Mouse (Mus musculus) stomach, postnatal 0 days (tissue): ENCODE measurements around the gene Fam118b. TPM values are rescaled to one million over a fixed set of nuclear protein-coding genes. Genes with fewer than 3 reads are reported as not detected.
A peak's percentile ranks its signal among the peaks of the same experiment; 100 is the strongest.

ENCODE experiments used
- ATAC-seq: fragments of 200-750 bp; cut with Nextera tagmentation; 2 replicates; pipeline ENCODE4 v1.8.0; 2017; ENCODE audit not compliant: low FRiP score, low TSS enrichment
- DNase-seq: peaks from one replicate; pipeline ENCODE4 v3.0.0-alpha.2; 2016; ENCODE audit warnings: low spot score
- H3K27ac ChIP-seq: fragments of 300-500 bp; sonication (generic); replicated peaks from 2 replicates; pipeline ENCODE4 v1.5.1; 2014; ENCODE audit warnings: mild to moderate bottlenecking, control low read depth
- H3K27me3 ChIP-seq: fragments of 300-500 bp; sonication (generic); 2 replicates; pipeline ENCODE4 v1.6.1; 2014; ENCODE audit warnings: low read length; ENCODE audit not compliant: control insufficient read depth, insufficient read depth
- H3K36me3 ChIP-seq: fragments of 300-500 bp; sonication (generic); 2 replicates; pipeline ENCODE4 v1.6.1; 2014; ENCODE audit warnings: low read length, mixed read lengths; ENCODE audit not compliant: control insufficient read depth, insufficient read depth
- H3K4me1 ChIP-seq: fragments of 300-500 bp; sonication (generic); replicated peaks from 2 replicates; pipeline ENCODE4 v1.6.1; 2014; ENCODE audit warnings: antibody characterized with exemption; ENCODE audit not compliant: control insufficient read depth, insufficient read depth
- H3K4me2 ChIP-seq: fragments of 300-500 bp; sonication (generic); replicated peaks from 2 replicates; pipeline ENCODE4 v1.6.1; 2014; ENCODE audit warnings: low read depth, mild to moderate bottlenecking, control low read depth, moderate library complexity
- H3K4me3 ChIP-seq: fragments of 300-500 bp; sonication (generic); 2 replicates; pipeline ENCODE4 v1.5.1; 2014; ENCODE audit warnings: low read depth, low read length, control low read depth
- H3K9ac ChIP-seq: fragments of 300-500 bp; sonication (generic); 2 replicates; pipeline ENCODE4 v1.6.1; 2014; ENCODE audit warnings: mild to moderate bottlenecking, low read length, control low read depth, mixed read lengths
- H3K9me3 ChIP-seq: fragments of 300-500 bp; sonication (generic); 2 replicates; pipeline ENCODE4 v1.6.1; 2016; ENCODE audit warnings: low read length; ENCODE audit not compliant: control insufficient read depth
- CTCF ChIP-seq: IDR thresholded peaks from 2 replicates; pipeline ENCODE4 v1.5.1; 2016; ENCODE audit warnings: antibody characterized with exemption, low read depth, mild to moderate bottlenecking, moderate library complexity
- EP300 ChIP-seq: optimal IDR thresholded peaks from 2 replicates; pipeline ENCODE3; 2016; ENCODE audit warnings: antibody characterized with exemption
- WGBS: fragments of 180-500 bp; shearing (Covaris S2); extraction: QIAGEN DNeasy Blood & Tissue Kit; methylation state at CpG from one replicate; pipeline ENCODE4 v1.1.7; 2014; 5-methylcytosine and 5-hydroxymethylcytosine counted together
- polyA plus RNA-seq: library from polyadenylated mRNA; unstranded; fragments of >200 nt; fragmentation: Nextera tagmentation; extraction: Ambion mirVana; gene quantifications from 2 replicates; pipeline ENCODE4 v1.2.1, GENCODE M21; 2015

The Fam118b gene
- polyA plus RNA-seq, 1 experiment from 2014 or later: 24.0 TPM

DNA sequence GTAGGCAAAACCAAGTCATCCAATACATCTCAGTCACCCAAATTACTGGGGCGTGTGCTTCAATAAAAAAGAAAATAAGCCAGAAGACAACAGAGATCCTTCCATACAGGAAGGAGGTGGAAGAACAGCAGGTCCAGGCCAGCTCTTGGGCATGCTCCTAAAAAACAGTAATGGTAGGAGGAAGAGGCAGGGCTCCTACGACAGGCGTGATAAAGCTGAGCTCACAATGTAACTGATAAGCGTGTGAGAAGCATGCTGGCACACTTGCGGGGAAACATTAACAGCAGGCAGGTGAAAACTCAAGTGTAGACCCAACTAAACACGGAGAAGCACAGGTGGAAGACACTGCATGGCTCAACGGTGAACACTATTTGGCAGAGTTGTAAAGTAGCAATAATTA, 10.2 kb downstream of the Fam118b start:
- Histone ChIP-seq H3K9ac (no peak overlapping the region), H3K27me3 (no peaks in the 10 kb centered on the region), H3K4me2 (no peak overlapping the region), H3K36me3 (no peaks in the 10 kb centered on the region), H3K4me3 (no peak overlapping the region), H3K4me1 (no peaks in the 10 kb centered on the region), H3K27ac (no peak overlapping the region), H3K9me3 (no peaks in the 10 kb centered on the region)
- 64% methylated on average over 7 of the region's 7 CpGs for WGBS
- no peak for TF ChIP-seq CTCF
- peak; percentile 57 for ATAC-seq
- no peak for DNase-seq

DNA sequence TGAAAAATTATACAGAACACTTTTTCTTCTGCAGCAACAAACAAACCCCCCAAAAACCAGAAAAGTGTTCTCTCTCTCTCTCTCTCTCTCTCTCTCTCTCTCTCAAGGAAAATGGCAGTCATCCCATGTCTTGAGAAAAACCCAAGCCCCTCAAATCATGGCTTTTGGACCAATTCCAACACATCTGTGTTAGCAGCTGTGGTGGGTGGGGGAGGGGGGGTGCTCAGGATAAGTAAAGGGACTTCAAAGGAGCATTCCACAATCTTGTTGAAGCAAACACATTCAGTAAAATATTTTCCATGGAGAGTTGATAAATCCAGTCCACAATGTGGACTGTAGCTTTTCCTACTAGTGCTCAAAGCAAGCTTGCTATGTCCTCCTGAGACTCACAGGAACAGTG, 18.1 kb downstream of the Fam118b start:
- Histone ChIP-seq H3K27me3 (no peaks in the 10 kb centered on the region), H3K9ac (no peak overlapping the region), H3K27ac (no peak overlapping the region), H3K4me2 (no peak overlapping the region), H3K4me3 (no peak overlapping the region), H3K4me1 (no peaks in the 10 kb centered on the region), H3K9me3 (no peaks in the 10 kb centered on the region), H3K36me3 (no peaks in the 10 kb centered on the region)
- no peak for DNase-seq
- no peak for ATAC-seq
- TF ChIP-seq EP300: no peak
- no peak for TF ChIP-seq CTCF

- Histone ChIP-seq H3K4me3 (no peak overlapping the region), H3K9me3 (no peaks in the 10 kb centered on the region), H3K4me2 (no peak overlapping the region), H3K27me3 (no peaks in the 10 kb centered on the region), H3K27ac (peak overlapping the region; percentile 45; the same call in 1 of the 2 replicates), H3K9ac (no peak overlapping the region), H3K4me1 (no peaks in the 10 kb centered on the region), H3K36me3 (no peaks in the 10 kb centered on the region)
- no peak for TF ChIP-seq CTCF
- no peak for TF ChIP-seq EP300
- ATAC-seq (no peak), DNase-seq (no peak)
- 64% methylated on average over 2 of the region's 2 CpGs for WGBS
Measured at GRCm38 (mm10) chr9:35247405-35247804, 20.2 kb downstream of the Fam118b start.

DNA sequence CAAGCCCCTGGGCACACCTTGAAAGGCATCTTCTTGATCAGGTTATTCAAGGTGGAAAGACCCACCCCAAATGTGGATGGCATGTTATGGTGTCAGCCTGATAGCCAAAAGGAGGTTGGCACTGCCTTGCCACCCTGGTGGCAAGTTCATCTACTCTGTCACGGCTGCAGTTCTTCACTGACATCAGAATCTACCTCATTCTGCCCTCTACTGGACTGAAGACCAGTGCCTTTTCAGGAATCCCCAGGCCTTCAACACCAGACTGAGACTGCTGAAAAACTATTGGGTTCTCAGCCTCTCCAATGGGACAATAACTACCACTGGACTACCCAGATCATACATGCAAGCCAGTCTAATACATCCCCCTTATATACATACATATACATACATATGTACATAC, 27.9 kb downstream of the Fam118b start:
- TF ChIP-seq CTCF (peak; percentile 38), EP300 (no peak)
- ATAC-seq (no peak), DNase-seq (no peak)
- H3K9ac ChIP-seq: no peak overlapping the region
- no peak overlapping the region for H3K4me2 ChIP-seq
- 61% methylated on average over 1 of the region's 1 CpGs for WGBS
- H3K36me3 ChIP-seq: no peaks in the 10 kb centered on the region
- no peaks in the 10 kb centered on the region for H3K4me1 ChIP-seq
- H3K27me3 ChIP-seq: no peaks in the 10 kb centered on the region
- H3K27ac ChIP-seq: no peak overlapping the region
- no peak overlapping the region for H3K4me3 ChIP-seq
- no peaks in the 10 kb centered on the region for H3K9me3 ChIP-seq

DNA sequence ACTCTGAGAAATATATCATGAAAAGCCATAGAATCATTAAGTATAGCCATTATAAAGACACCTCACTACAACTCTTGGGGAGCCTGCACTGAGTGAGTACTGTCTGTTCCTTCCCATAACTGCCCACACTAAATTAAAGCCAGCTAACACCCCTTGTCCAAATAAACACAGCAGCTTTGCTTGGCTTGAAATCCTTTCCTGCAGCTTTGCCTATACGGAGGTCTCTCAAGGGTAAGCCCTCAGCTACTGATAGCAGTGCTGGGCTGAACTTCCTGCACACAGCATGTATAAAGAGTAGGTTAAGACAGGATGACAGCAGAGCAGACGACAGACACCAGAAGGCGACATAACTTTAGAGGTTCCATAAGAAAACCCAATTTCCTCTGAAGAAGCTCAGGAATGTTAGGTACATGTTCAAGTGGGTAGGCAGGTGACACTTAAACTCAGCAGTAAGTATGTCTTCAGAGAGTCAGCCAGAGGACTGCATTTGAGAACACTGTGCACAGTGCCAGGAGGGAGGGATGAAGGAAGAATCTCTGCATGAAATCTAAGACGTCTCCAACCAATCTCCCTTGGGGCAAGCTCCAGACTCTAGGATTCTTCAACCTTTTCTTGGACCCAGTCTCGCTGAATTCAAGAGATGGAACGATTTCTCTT, 28.6 kb downstream of the Fam118b start:
- H3K27me3 ChIP-seq: no peaks in the 10 kb centered on the region
- no peak overlapping the region for H3K4me3 ChIP-seq
- no peaks in the 10 kb centered on the region for H3K36me3 ChIP-seq
- ATAC-seq (no peak), DNase-seq (no peak)
- H3K9ac ChIP-seq: no peak overlapping the region
- no peaks in the 10 kb centered on the region for H3K9me3 ChIP-seq
- TF ChIP-seq EP300: no peak
- TF ChIP-seq CTCF: no peak
- no peaks in the 10 kb centered on the region for H3K4me1 ChIP-seq
- no peak overlapping the region for H3K4me2 ChIP-seq
- no peak overlapping the region for H3K27ac ChIP-seq
- WGBS: 59% methylated on average over 6 of the region's 6 CpGs

GRCm38 (mm10) chr9:35238371-35238770, 29.2 kb downstream of the Fam118b start:
- no peak for ATAC-seq
- TF ChIP-seq CTCF (no peak), EP300 (no peak)
- Histone ChIP-seq H3K27ac (no peak overlapping the region), H3K9me3 (no peaks in the 10 kb centered on the region), H3K36me3 (no peaks in the 10 kb centered on the region), H3K27me3 (no peaks in the 10 kb centered on the region), H3K4me1 (no peaks in the 10 kb centered on the region), H3K9ac (no peak overlapping the region), H3K4me2 (no peak overlapping the region), H3K4me3 (no peak overlapping the region)
- WGBS: 94% methylated on average over 1 of the region's 1 CpGs
- no peak for DNase-seq
